Mouse (Mus musculus): ENCODE data around the gene Atg5. TPM values are rescaled to one million over a fixed set of nuclear protein-coding genes. Genes with fewer than 3 reads are reported as not detected.
"Not testable (repeated sequence)": the region's sequence is repeated elsewhere in the genome, so short reads cannot be mapped to it uniquely, and the experiment has no call there.

Atg5 gene
- 32.4 and 32.7 TPM in 2 replicates for total RNA-seq (2017)

GRCm38 (mm10) chr10:44268145-44268860 lies at the start of gene Atg5:
Gene Atg5, plus strand, starts transcription at chr10:44268358.
- ATAC-seq (ENCODE audit: extremely low read depth, insufficient number of reproducible peaks, low FRiP score, poor library complexity, severe bottlenecking), result peak; percentile 96

GRCm38 (mm10) chr10:44219073-44219472 lies 49.1 kb upstream of the Atg5 start:
- not testable (repeated sequence) for ATAC-seq (ENCODE audit: extremely low read depth, insufficient number of reproducible peaks, low FRiP score, poor library complexity, severe bottlenecking)

- no peak for ATAC-seq (ENCODE audit: extremely low read depth, insufficient number of reproducible peaks, low FRiP score, poor library complexity, severe bottlenecking)
Measured at GRCm38 (mm10) chr10:44224345-44224744, 43.8 kb upstream of the Atg5 start.

GRCm38 (mm10) chr10:44233351-44233750 lies 34.8 kb upstream of the Atg5 start:
- ATAC-seq (ENCODE audit: extremely low read depth, insufficient number of reproducible peaks, low FRiP score, poor library complexity, severe bottlenecking), result not testable (repeated sequence)

- not testable (repeated sequence) for ATAC-seq (ENCODE audit: extremely low read depth, insufficient number of reproducible peaks, low FRiP score, poor library complexity, severe bottlenecking)
Measured at GRCm38 (mm10) chr10:44235298-44235697, 32.9 kb upstream of the Atg5 start.

GRCm38 (mm10) chr10:44256624-44257023 lies 11.5 kb upstream of the Atg5 start:
- ATAC-seq (ENCODE audit: extremely low read depth, insufficient number of reproducible peaks, low FRiP score, poor library complexity, severe bottlenecking), result no peak

GRCm38 (mm10) chr10:44265835-44266234 lies 2.3 kb upstream of the Atg5 start:
- no peak for ATAC-seq (ENCODE audit: extremely low read depth, insufficient number of reproducible peaks, low FRiP score, poor library complexity, severe bottlenecking)

- no peak for ATAC-seq (ENCODE audit: extremely low read depth, insufficient number of reproducible peaks, low FRiP score, poor library complexity, severe bottlenecking)
Measured at GRCm38 (mm10) chr10:44266561-44266960, 1.6 kb upstream of the Atg5 start.

- no peak for ATAC-seq (ENCODE audit: extremely low read depth, insufficient number of reproducible peaks, low FRiP score, poor library complexity, severe bottlenecking)
Measured at GRCm38 (mm10) chr10:44267426-44268142, 574 bp upstream of the Atg5 start.

GRCm38 (mm10) chr10:44269211-44269610 lies 1.1 kb downstream of the Atg5 start:
- no peak for ATAC-seq (ENCODE audit: extremely low read depth, insufficient number of reproducible peaks, low FRiP score, poor library complexity, severe bottlenecking)

- ATAC-seq (ENCODE audit: extremely low read depth, insufficient number of reproducible peaks, low FRiP score, poor library complexity, severe bottlenecking), result no peak
Measured at GRCm38 (mm10) chr10:44282323-44282722, 14.2 kb downstream of the Atg5 start.

- no peak for ATAC-seq (ENCODE audit: extremely low read depth, insufficient number of reproducible peaks, low FRiP score, poor library complexity, severe bottlenecking)
Measured at GRCm38 (mm10) chr10:44285106-44285505, 16.9 kb downstream of the Atg5 start.

- no peak for ATAC-seq (ENCODE audit: extremely low read depth, insufficient number of reproducible peaks, low FRiP score, poor library complexity, severe bottlenecking)
Measured at GRCm38 (mm10) chr10:44285935-44286334, 17.8 kb downstream of the Atg5 start.

- ATAC-seq (ENCODE audit: extremely low read depth, insufficient number of reproducible peaks, low FRiP score, poor library complexity, severe bottlenecking), result no peak
Measured at GRCm38 (mm10) chr10:44290876-44291275, 22.7 kb downstream of the Atg5 start.

- ATAC-seq (ENCODE audit: extremely low read depth, insufficient number of reproducible peaks, low FRiP score, poor library complexity, severe bottlenecking), result peak; percentile 53; the same call in 1 of the 2 replicates
Measured at GRCm38 (mm10) chr10:44292205-44292604, 24.0 kb downstream of the Atg5 start.

- ATAC-seq (ENCODE audit: extremely low read depth, insufficient number of reproducible peaks, low FRiP score, poor library complexity, severe bottlenecking), result no peak
Measured at GRCm38 (mm10) chr10:44299165-44299564, 31.0 kb downstream of the Atg5 start.

GRCm38 (mm10) chr10:44300078-44300477 lies 31.9 kb downstream of the Atg5 start:
- ATAC-seq (ENCODE audit: extremely low read depth, insufficient number of reproducible peaks, low FRiP score, poor library complexity, severe bottlenecking), result no peak

GRCm38 (mm10) chr10:44303648-44304329 lies 35.6 kb downstream of the Atg5 start:
- ATAC-seq (ENCODE audit: extremely low read depth, insufficient number of reproducible peaks, low FRiP score, poor library complexity, severe bottlenecking), result no peak

GRCm38 (mm10) chr10:44304330-44304717 lies 36.2 kb downstream of the Atg5 start:
- ATAC-seq (ENCODE audit: extremely low read depth, insufficient number of reproducible peaks, low FRiP score, poor library complexity, severe bottlenecking), result no peak

GRCm38 (mm10) chr10:44304845-44305244 lies 36.7 kb downstream of the Atg5 start:
- ATAC-seq (ENCODE audit: extremely low read depth, insufficient number of reproducible peaks, low FRiP score, poor library complexity, severe bottlenecking), result no peak

Data from neutrophil, adult 5-6 weeks (primary cell).